Mouse (Mus musculus): Measurements from ENCODE around the gene Oscp1. TPM values are rescaled to one million over a fixed set of nuclear protein-coding genes. Genes with fewer than 3 reads are reported as not detected.
"Not testable (repeated sequence)": the region's sequence is repeated elsewhere in the genome, so short reads cannot be mapped to it uniquely, and the experiment has no call there.

Oscp1 gene
- polyA plus RNA-seq, 1 experiment from 2014 or later = 19.6 TPM

GRCm38 (mm10) chr4:126079266-126079665 is 20.9 kb downstream of the Oscp1 start:
- Histone ChIP-seq H3K9ac (replicated peaks; ENCODE audit: low read length) (no peak overlapping the region), H3K27me3 (ENCODE audit: insufficient read depth, low read length) (no peaks in the 10 kb centered on the region), H3K36me3 (ENCODE audit: insufficient read depth, low read length) (0 out of 2 replicates have a peak, but pooled peaks cover 2% of the 10 kb centered on the region), H3K4me3 (ENCODE audit: low read length) (no peak overlapping the region), H3K4me2 (replicated peaks; ENCODE audit: low read depth, low read length) (no peak overlapping the region), H3K4me1 (ENCODE audit: insufficient read depth, low read length) (no peaks in the 10 kb centered on the region), H3K27ac (ENCODE audit: low read length) (no peak overlapping the region), H3K9me3 (ENCODE audit: low read length) (no peaks in the 10 kb centered on the region)
- ATAC-seq (ENCODE audit: low FRiP score, low TSS enrichment) = no peak
- 78% methylated on average over 4 of the region's 4 CpGs for WGBS

- Histone ChIP-seq H3K9me3 (ENCODE audit: low read length) (no peaks in the 10 kb centered on the region), H3K27ac (ENCODE audit: low read length) (no peak overlapping the region), H3K27me3 (ENCODE audit: insufficient read depth, low read length) (no peaks in the 10 kb centered on the region), H3K36me3 (ENCODE audit: insufficient read depth, low read length) (0 out of 2 replicates have a peak, but pooled peaks cover 2% of the 10 kb centered on the region), H3K4me1 (ENCODE audit: insufficient read depth, low read length) (no peaks in the 10 kb centered on the region), H3K4me2 (replicated peaks; ENCODE audit: low read depth, low read length) (no peak overlapping the region), H3K4me3 (ENCODE audit: low read length) (no peak overlapping the region), H3K9ac (replicated peaks; ENCODE audit: low read length) (no peak overlapping the region)
- ATAC-seq (ENCODE audit: low FRiP score, low TSS enrichment) = no peak
- 95% methylated on average over 1 of the region's 1 CpGs for WGBS
Observed at GRCm38 (mm10) chr4:126081601-126082000, 23.2 kb downstream of the Oscp1 start.

- no peak overlapping the region for H3K27ac ChIP-seq (ENCODE audit: low read length)
- H3K36me3 ChIP-seq (ENCODE audit: insufficient read depth, low read length) = 0 out of 2 replicates have a peak, but pooled peaks cover 2% of the 10 kb centered on the region
- H3K4me3 ChIP-seq (ENCODE audit: low read length) = no peak overlapping the region
- 0 out of 2 replicates have a peak, but pooled peaks cover under 1% of the 10 kb centered on the region for H3K4me1 ChIP-seq (ENCODE audit: insufficient read depth, low read length)
- WGBS = 89% methylated on average over 9 of the region's 9 CpGs
- no peaks in the 10 kb centered on the region for H3K9me3 ChIP-seq (ENCODE audit: low read length)
- no peaks in the 10 kb centered on the region for H3K27me3 ChIP-seq (ENCODE audit: insufficient read depth, low read length)
- no peak overlapping the region for H3K9ac ChIP-seq (replicated peaks; ENCODE audit: low read length)
- no peak overlapping the region for H3K4me2 ChIP-seq (replicated peaks; ENCODE audit: low read depth, low read length)
- no peak for ATAC-seq (ENCODE audit: low FRiP score, low TSS enrichment)
Observed at GRCm38 (mm10) chr4:126083021-126083420, 24.7 kb downstream of the Oscp1 start.

GRCm38 (mm10) chr4:126084382-126084781 is 26.0 kb downstream of the Oscp1 start:
- WGBS = 59% methylated on average over 8 of the region's 8 CpGs
- Histone ChIP-seq H3K27ac (ENCODE audit: low read length) (no peak overlapping the region), H3K4me1 (ENCODE audit: insufficient read depth, low read length) (0 out of 2 replicates have a peak, but pooled peaks cover 3% of the 10 kb centered on the region), H3K4me2 (replicated peaks; ENCODE audit: low read depth, low read length) (no peak overlapping the region), H3K9me3 (ENCODE audit: low read length) (no peaks in the 10 kb centered on the region), H3K4me3 (ENCODE audit: low read length) (no peak overlapping the region), H3K27me3 (ENCODE audit: insufficient read depth, low read length) (no peaks in the 10 kb centered on the region), H3K9ac (replicated peaks; ENCODE audit: low read length) (no peak overlapping the region), H3K36me3 (ENCODE audit: insufficient read depth, low read length) (0 out of 2 replicates have a peak, but pooled peaks cover 2% of the 10 kb centered on the region)
- ATAC-seq (ENCODE audit: low FRiP score, low TSS enrichment) = no peak

- H3K4me1 ChIP-seq (ENCODE audit: insufficient read depth, low read length) = 0 out of 2 replicates have a peak, but pooled peaks cover 3% of the 10 kb centered on the region
- WGBS = 18% methylated on average over 7 of the region's 7 CpGs
- H3K9me3 ChIP-seq (ENCODE audit: low read length) = no peaks in the 10 kb centered on the region
- H3K27ac ChIP-seq (ENCODE audit: low read length) = peak overlapping the region; percentile 7; the same call in 1 of the 2 replicates
- ATAC-seq (ENCODE audit: low FRiP score, low TSS enrichment) = peak; percentile 87
- H3K4me3 ChIP-seq (ENCODE audit: low read length) = no peak overlapping the region
- 0 out of 2 replicates have a peak, but pooled peaks cover 2% of the 10 kb centered on the region for H3K36me3 ChIP-seq (ENCODE audit: insufficient read depth, low read length)
- H3K9ac ChIP-seq (replicated peaks; ENCODE audit: low read length) = no peak overlapping the region
- no peaks in the 10 kb centered on the region for H3K27me3 ChIP-seq (ENCODE audit: insufficient read depth, low read length)
- no peak overlapping the region for H3K4me2 ChIP-seq (replicated peaks; ENCODE audit: low read depth, low read length)
Observed at GRCm38 (mm10) chr4:126085996-126086576, 27.7 kb downstream of the Oscp1 start.

- Histone ChIP-seq H3K9ac (replicated peaks; ENCODE audit: low read length) (no peak overlapping the region), H3K4me3 (ENCODE audit: low read length) (no peak overlapping the region), H3K27me3 (ENCODE audit: insufficient read depth, low read length) (no peaks in the 10 kb centered on the region), H3K27ac (ENCODE audit: low read length) (no peak overlapping the region), H3K36me3 (ENCODE audit: insufficient read depth, low read length) (no peaks in the 10 kb centered on the region), H3K4me2 (replicated peaks; ENCODE audit: low read depth, low read length) (no peak overlapping the region), H3K9me3 (ENCODE audit: low read length) (no peaks in the 10 kb centered on the region), H3K4me1 (ENCODE audit: insufficient read depth, low read length) (0 out of 2 replicates have a peak, but pooled peaks cover 3% of the 10 kb centered on the region)
- 49% methylated on average over 7 of the region's 7 CpGs for WGBS
- no peak for ATAC-seq (ENCODE audit: low FRiP score, low TSS enrichment)
Observed at GRCm38 (mm10) chr4:126090101-126090847, 31.9 kb downstream of the Oscp1 start.

GRCm38 (mm10) chr4:126090848-126091124 is 32.4 kb downstream of the Oscp1 start:
- Histone ChIP-seq H3K27me3 (ENCODE audit: insufficient read depth, low read length) (no peaks in the 10 kb centered on the region), H3K4me3 (ENCODE audit: low read length) (no peak overlapping the region), H3K4me1 (ENCODE audit: insufficient read depth, low read length) (0 out of 2 replicates have a peak, but pooled peaks cover 3% of the 10 kb centered on the region), H3K9ac (replicated peaks; ENCODE audit: low read length) (no peak overlapping the region), H3K4me2 (replicated peaks; ENCODE audit: low read depth, low read length) (no peak overlapping the region), H3K27ac (ENCODE audit: low read length) (no peak overlapping the region), H3K9me3 (ENCODE audit: low read length) (no peaks in the 10 kb centered on the region), H3K36me3 (ENCODE audit: insufficient read depth, low read length) (no peaks in the 10 kb centered on the region)
- WGBS = 80% methylated on average over 4 of the region's 4 CpGs
- no peak for ATAC-seq (ENCODE audit: low FRiP score, low TSS enrichment)

GRCm38 (mm10) chr4:126091873-126092272 is 33.5 kb downstream of the Oscp1 start:
- no peak for ATAC-seq (ENCODE audit: low FRiP score, low TSS enrichment)

GRCm38 (mm10) chr4:126095622-126096430 is 37.5 kb downstream of the Oscp1 start:
- WGBS = 53% methylated on average over 14 of the region's 14 CpGs
- H3K4me3 ChIP-seq (ENCODE audit: low read length) = not testable (repeated sequence)

More at GRCm38 (mm10) chr4:126091873-126092272, 33.5 kb downstream of the Oscp1 start:
- H3K36me3 ChIP-seq (ENCODE audit: insufficient read depth, low read length) = no peaks in the 10 kb centered on the region
- H3K27ac ChIP-seq (ENCODE audit: low read length) = no peak overlapping the region
- no peak overlapping the region for H3K9ac ChIP-seq (replicated peaks; ENCODE audit: low read length)
- peaks cover 4% of the 10 kb centered on the region; the same call in 1 of the 2 replicates for H3K4me1 ChIP-seq (ENCODE audit: insufficient read depth, low read length)
- H3K9me3 ChIP-seq (ENCODE audit: low read length) = no peaks in the 10 kb centered on the region
- no peak overlapping the region for H3K4me3 ChIP-seq (ENCODE audit: low read length)
- 84% methylated on average over 8 of the region's 8 CpGs for WGBS
- no peaks in the 10 kb centered on the region for H3K27me3 ChIP-seq (ENCODE audit: insufficient read depth, low read length)
- no peak overlapping the region for H3K4me2 ChIP-seq (replicated peaks; ENCODE audit: low read depth, low read length)

More at GRCm38 (mm10) chr4:126095622-126096430, 37.5 kb downstream of the Oscp1 start:
- not testable (repeated sequence) for ATAC-seq (ENCODE audit: low FRiP score, low TSS enrichment); H3K9ac ChIP-seq (replicated peaks; ENCODE audit: low read length); H3K36me3 ChIP-seq (ENCODE audit: insufficient read depth, low read length); H3K27ac ChIP-seq (ENCODE audit: low read length); H3K4me1 ChIP-seq (ENCODE audit: insufficient read depth, low read length); H3K9me3 ChIP-seq (ENCODE audit: low read length); H3K4me2 ChIP-seq (replicated peaks; ENCODE audit: low read depth, low read length); H3K27me3 ChIP-seq (ENCODE audit: insufficient read depth, low read length)

All from kidney, embryonic 16.5 days (tissue).